Mouse (Mus musculus) ES-E14 (cell line): ENCODE data around the gene Sfrp4.

Experiments used
- CHD2 ChIP-seq: IDR thresholded peaks from 2 replicates; pipeline ENCODE4 v1.6.1; 2014; ENCODE audit warnings: mild to moderate bottlenecking, low read depth, low read length, inconsistent platforms
- HCFC1 ChIP-seq: IDR thresholded peaks from 2 replicates; pipeline ENCODE4 v1.6.1; 2012; ENCODE audit warnings: low read length, inconsistent platforms, borderline replicate concordance; ENCODE audit not compliant: insufficient read depth
- MAFK ChIP-seq: IDR thresholded peaks from 2 replicates; pipeline ENCODE4 v1.6.1; 2014; ENCODE audit warnings: mild to moderate bottlenecking, low read depth, low read length, inconsistent platforms; ENCODE audit not compliant: insufficient read depth
- ZC3H11A ChIP-seq: IDR thresholded peaks from 2 replicates; pipeline ENCODE4 v1.6.1; 2012; ENCODE audit warnings: low read depth, mild to moderate bottlenecking, inconsistent platforms, low read length, borderline replicate concordance
- ZNF384 ChIP-seq: IDR thresholded peaks from 2 replicates; pipeline ENCODE4 v1.6.1; 2012; ENCODE audit warnings: low read depth, low read length, inconsistent platforms

DNA sequence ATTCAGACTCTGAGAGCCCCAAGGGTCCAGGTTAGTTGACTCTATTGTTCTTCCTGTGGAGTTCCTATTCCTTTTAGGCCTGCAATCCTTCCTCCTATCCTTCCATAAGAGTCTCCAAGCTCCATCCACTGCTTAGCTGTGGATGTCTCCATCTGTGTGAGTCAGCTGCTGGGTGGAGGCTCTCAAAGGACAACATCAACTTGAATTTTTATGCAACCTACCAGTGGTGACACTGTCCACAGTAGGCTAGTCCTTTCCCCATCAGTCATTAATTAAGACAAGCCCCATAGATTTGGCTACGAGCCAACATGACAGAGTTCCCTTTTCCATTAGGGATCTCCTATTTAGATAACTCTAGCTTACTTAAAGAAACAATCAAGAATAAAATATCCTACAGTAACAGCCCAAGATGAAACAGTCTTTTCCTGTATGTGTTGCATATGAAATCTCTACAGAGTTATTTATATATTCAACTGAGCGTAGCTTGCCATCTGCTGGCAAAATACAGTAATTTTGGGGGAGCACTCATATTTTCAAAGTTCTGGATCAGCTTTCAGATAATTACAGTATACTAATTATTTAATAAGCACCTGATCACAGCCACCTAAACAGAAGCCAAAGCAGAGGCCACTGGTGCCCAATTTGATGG is 17.4 kb downstream of the Sfrp4 start:
- TF ChIP-seq HCFC1, result no peak
- 0 out of 2 replicates have a peak, but pooled peaks have one; percentile 33 for TF ChIP-seq ZC3H11A
- no peak for TF ChIP-seq CHD2
- no peak for TF ChIP-seq MAFK
- TF ChIP-seq ZNF384, result no peak
